Mouse (Mus musculus): ENCODE data around the gene Dgcr8. TPM values are rescaled to one million over a fixed set of nuclear protein-coding genes. Genes with fewer than 3 reads are reported as not detected.
"Not testable (repeated sequence)": the region's sequence is repeated elsewhere in the genome, so short reads cannot be mapped to it uniquely, and the experiment has no call there.

Gene Dgcr8
- total RNA-seq (2021): 10 to 100 TPM; 23.6 to 33.4 TPM
- long read RNA-seq, experiment 1, full-length matches to known transcripts: 27 of 45 reads
- long read RNA-seq, experiment 1, partial matches to known transcripts: 7 of 45 reads
- long read RNA-seq, experiment 1, other reads (novel, unspliced or antisense): 11 of 45 reads
- long read RNA-seq, experiment 2, full-length matches to known transcripts: 12 of 26 reads
- long read RNA-seq, experiment 2, partial matches to known transcripts: 4 of 26 reads
- long read RNA-seq, experiment 2, other reads (novel, unspliced or antisense): 10 of 26 reads

- DNase-seq: peak; percentile 97
Measured at GRCm38 (mm10) chr16:18289067-18289588, at the start of gene Dgcr8. Dgcr8 (minus strand) TSS chr16:18289246.

GRCm38 (mm10) chr16:18337261-18337660 lies 48.2 kb upstream of the Dgcr8 start:
- no peak for DNase-seq

DNA sequence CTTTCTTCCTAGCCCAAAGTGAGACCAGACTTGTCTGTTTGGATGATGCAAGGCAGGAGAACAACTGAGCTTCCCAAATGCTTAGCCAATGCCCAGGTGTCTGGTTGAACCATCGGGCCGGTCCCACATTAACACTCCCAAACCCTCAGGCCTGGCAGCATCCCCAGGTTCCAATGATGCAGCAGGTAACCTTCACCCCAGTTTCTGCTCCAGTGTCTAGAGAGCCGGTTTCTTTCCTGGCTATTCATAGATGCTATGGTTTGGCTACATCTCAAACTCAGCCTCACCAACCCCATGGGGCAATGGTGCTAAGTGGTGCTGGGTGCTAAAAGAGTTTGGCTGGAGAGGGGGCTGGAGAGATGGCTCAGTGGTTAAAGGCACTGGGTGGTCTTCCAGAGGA lies 46.9 kb upstream of the Dgcr8 start:
- no peak for DNase-seq

DNA sequence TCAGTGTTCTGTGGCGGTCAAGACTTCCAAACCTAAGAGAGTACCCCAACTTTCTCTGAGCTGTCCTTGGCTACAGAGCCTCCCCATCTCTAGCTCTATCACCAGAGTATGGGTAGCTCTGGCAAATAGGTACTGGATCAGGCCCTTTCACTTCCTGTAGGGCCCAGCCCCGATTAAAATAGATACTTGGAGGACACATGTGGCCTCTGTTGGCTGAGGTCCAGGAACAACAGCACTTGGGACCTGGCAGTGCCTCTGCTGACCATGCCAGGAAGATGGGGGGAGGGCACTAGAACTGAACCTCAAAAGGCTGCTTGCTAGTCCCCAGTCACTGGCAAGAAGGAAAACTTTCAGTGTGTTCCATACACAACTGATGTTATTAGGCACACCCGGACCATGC lies 44.9 kb upstream of the Dgcr8 start:
- DNase-seq: no peak

DNA sequence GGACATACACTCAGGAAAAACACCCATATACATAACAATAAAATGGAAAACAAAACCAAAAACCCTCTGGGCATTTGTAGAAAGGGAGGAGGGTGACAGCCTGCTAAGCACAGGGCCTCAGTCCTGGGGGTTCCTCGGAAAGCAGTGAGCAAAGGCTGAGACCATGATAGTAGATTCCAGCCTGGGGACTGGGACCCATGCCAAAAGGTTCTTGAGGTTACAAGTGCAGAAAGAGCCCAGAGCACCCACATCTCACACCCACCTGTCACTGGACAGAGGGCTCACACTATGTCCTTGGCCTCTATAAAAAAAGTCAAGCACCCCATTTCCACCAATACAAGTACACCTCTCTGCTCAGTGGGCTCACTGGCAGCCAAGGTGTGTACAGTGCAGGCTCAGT lies 39.5 kb upstream of the Dgcr8 start:
- no peak for DNase-seq

DNA sequence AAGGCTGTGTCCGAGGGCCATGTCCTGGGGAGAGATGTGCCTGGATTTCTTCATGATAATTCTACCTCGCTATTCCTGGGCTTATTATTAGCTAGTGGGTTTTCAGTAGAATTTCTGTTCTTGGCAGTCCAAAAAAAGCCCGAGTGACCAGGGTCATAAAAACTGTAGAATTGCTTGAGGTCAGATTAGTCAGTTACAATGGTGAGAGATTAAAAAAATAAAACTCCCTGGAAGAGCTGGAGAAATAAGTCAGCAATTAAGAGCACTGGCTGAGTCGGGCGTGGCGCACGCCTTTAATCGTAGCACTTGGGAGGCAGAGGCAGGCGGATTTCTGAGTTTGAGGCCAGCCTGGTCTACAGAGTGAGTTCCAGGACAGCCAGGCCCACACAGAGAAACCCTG lies 38.9 kb upstream of the Dgcr8 start:
- DNase-seq: no peak

DNA sequence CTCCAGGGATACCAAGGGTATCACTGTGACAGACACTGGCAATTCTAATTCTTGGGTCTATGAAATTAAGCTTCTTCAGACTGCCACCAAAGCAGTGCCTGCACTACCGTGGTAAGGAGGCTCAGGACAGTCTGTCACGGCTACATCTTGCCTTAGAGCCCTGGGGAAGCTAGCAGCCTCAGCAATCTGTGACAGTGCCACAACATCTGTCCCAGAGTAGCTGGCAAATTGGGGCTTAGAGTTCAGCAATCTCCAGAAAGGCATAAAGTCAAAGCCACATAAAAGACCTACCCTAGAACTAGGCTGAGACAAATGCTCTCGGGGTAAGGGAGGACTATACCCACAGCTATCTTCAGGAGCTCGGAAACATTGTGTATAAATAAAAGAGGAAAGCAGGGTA lies 36.7 kb upstream of the Dgcr8 start:
- DNase-seq: no peak

DNA sequence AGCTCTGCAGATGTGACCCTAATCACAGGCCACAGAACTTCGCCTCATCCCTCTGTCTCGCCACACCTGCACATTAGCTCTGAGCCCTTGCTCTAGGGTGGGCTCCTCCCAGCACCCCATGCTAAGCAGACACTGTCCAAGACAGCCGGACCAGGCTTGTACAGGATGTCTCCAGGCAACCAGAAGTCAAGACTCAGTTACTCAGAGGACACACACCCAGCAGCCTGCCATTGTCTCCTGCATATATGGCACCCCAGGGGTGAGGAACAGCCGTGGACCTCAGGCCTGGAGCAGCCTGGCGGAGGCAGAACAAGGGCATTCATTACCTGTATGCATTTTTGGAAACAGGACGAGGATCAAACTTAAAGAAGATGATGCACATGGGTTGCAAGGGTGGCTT lies 35.0 kb upstream of the Dgcr8 start:
- DNase-seq: no peak

GRCm38 (mm10) chr16:18323460-18323859 lies 34.4 kb upstream of the Dgcr8 start:
- DNase-seq: no peak

- no peak for DNase-seq
Measured at GRCm38 (mm10) chr16:18321443-18321842, 32.4 kb upstream of the Dgcr8 start.

DNA sequence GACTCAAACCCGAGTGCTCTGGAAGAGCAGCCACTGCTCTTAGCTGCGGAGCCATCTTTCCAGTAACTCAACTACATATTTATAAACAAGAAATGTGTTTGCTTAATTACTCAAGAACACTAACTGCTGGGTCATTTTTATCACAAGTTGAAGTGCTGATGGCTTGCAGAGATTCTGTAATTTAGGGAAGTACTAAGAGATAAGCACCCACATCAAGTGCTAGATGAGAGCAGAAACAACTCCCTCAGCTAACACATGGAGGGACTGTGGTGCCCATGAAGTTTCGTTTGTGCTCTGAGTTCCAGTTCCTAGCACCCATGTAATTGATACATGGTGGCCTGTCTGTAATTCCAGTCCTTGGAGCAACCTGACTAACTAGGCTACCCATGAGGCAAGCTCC lies 29.9 kb upstream of the Dgcr8 start:
- no peak for DNase-seq

GRCm38 (mm10) chr16:18308159-18308558 lies 19.1 kb upstream of the Dgcr8 start:
- DNase-seq: no peak

DNA sequence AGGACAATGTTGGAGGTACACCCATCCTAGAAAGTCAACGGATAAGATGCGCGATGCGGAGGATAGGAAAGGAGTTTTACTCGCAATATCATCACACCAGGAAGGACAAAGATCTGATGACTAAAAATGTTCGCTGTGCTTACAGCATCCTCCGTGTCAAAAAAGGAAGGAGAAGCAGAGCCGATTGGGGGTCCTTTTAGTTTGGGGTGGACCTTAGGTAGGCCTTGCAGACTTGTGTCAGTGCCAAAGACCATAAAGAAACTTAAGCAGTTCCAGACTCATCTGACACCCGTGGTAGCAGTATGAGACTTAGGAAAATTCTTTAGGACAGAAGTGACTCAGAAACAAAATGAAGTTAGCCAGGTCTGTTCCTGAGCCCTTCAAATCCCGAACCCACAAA lies 568 bp upstream of the Dgcr8 start:
- DNase-seq: not testable (repeated sequence)

- peak; percentile 77 for DNase-seq
Measured at GRCm38 (mm10) chr16:18288581-18289061, 425 bp downstream of the Dgcr8 start.

DNA sequence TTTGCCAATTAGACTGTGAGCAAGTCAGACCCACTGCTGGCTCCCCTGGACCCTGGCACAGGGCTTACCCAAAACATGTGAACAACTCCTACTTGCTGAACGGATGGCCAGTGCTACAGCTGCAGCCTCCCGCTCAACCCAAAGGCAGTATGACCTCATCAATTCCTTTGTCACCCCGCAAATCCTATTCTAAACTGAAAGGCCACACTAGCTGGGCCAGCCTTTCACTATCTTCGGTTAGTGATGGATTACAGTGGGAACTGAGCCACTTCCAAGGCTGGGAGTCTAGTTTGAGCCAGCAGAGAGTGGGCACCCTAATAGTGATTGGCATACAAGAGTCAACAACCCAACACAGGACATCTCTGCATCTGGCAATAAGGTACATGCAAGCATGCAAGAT lies 880 bp downstream of the Dgcr8 start:
- no peak for DNase-seq

DNA sequence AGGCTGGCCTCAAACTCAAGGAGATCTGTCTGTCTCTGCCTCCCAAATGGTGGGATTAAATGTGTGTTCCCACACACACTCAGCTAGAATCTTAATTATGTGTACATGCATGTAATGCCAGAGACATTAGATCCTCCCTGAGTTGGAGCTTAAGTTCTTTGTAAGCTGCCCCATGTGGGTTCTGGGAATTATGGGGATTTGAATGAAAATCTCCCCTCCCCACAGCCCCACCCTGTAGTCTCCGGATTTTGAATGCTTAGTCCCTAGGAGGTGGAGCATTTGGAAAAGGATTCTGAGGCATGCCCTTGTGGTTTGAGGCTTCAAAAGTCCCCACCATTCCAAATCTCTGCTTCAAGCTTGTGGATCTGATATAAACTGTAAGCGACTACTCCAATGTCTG lies 13.9 kb downstream of the Dgcr8 start:
- DNase-seq: no peak

- no peak for DNase-seq
Measured at GRCm38 (mm10) chr16:18268182-18268581, 20.9 kb downstream of the Dgcr8 start.

- no peak for DNase-seq
Measured at GRCm38 (mm10) chr16:18265024-18265423, 24.0 kb downstream of the Dgcr8 start.

GRCm38 (mm10) chr16:18258221-18258620 lies 30.8 kb downstream of the Dgcr8 start, which contains the start of gene Gm49776:
Gm49776 (minus strand) TSS chr16:18258321.
- no peak for DNase-seq

DNA sequence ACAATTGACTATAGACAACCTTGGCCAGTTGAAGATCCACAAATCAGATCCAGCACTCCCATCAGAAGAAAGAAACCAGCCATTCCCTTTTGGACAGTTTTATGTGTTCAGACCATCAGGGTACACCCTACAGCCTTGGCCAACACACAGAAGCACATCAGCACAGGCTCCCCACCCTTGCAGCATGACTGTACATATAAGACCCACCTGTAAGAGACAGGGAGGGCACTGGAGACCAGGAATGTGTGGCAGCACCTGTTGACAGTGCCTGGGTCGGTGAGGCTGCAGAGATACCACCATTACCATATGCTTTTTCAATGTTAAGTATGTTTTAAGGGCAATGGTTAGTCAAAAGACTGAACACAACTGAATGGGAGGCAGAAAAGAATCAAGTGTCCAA lies 35.2 kb downstream of the Dgcr8 start:
- no peak for DNase-seq

DNA sequence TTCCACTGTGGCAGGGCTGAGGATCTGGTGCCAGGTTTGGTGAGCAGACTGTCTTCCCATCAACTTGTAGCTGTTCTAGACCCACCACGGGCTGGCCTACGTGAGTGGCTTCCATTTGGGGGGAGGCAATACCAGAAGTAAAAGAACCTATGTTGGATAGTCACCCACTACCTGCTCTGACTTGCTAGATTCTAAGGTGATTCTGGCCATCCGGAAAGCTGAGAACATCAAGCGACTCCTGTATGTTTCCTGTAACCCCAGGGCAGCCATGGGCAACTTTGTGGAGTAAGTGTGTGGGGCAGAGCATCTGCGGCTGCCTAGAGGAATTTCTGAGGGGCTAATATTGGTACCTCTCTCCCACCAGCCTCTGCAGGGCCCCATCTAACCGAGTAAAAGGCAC lies 36.3 kb downstream of the Dgcr8 start:
- no peak for DNase-seq

DNA sequence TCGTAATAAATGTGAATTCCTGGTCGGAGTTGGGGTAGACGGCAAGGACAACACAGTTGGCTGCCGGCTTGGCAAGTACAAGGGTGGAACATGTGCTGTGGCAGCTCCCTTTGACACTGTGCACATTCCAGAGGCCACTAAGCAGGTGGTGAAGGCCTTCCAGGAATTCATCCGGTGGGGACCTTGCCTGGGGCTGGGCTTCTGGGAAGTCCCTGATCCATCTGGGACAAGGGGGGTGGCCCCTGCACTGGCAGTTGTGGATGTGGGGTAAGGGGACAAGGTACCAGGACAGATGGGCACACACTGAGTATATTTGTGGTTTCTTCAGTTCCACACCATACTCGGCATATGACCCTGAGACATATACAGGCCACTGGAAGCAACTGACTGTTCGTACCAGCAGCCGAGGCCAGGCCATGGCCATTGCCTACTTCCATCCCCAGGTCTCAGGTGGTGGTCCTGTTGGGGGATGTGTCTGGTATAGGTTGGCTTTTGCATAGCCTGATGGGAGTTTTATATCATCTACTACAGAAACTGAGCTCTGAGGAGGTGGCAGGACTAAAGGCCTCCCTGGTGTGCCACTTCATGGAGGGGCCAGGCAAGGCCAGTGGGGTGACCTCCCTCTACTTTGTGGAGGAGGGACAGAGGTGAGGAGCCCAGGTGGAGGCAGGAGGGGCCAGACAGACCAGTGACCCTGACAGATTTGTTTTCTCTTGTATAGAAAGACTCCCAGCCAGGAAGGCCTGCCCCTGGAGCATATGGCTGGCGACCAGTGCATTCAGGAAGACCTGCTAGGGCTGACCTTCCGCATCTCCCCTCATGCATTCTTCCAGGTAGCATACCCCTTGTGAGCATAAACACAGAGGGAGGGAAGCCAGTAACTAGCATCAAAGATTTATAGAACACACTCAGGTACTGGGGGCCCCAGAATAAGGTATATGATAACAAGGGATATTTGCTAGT lies 37.9 kb downstream of the Dgcr8 start:
- DNase-seq: no peak

DNA sequence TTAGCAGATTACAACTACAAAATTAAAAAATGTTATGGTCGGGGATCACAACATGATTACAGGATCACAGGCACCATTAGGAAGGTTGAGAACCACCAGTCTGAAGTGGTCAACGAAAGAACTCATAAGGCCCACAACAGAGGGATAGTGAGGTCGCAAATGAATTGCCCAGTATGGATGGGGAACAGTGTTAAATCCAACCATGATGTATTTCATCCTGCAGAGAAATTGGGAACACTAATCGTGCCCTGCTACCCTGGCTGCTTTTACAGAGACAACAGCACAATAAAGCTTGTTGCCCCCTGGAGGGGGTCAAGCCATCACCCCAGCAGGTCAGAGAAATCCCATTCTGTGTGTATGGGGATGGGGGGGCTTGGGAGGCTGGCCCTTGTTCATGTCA lies 38.8 kb downstream of the Dgcr8 start:
- no peak for DNase-seq

Measured in gastrocnemius, postnatal 10 days (tissue).